Mouse (Mus musculus): ENCODE data around the gene Cmtm2a.

DNA sequence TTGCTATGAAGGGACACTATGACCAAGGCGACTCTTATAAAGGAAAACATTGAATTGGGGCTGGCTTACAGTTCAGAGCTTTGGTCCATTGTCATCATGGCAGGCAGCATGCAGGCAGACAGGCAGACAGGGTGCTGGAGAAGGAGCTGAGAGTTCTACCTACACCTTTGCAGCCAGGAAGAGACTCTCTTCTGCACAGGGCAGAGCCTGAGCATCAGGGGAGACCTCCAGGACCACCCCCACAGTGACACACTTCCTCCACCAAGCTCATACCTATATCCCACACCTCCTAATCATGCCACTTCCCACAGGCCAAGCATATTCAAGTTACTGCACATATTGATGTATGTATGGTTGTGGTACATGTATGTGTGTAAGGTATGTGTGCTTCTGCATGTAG lies 43.8 kb upstream of the Cmtm2a start:
- TF ChIP-seq CTCF (IDR thresholded peaks at IDR 0.05; ENCODE audit: low read depth, low read length) (no peak), POLR2A (IDR thresholded peaks at IDR 0.05; ENCODE audit: extremely low read depth, insufficient read depth, low read length) (no peak)

All from liver, adult 2 months (tissue).